Mouse (Mus musculus) layer of hippocampus, adult 6 months (tissue): ENCODE measurements around the gene Sprtn. TPM values are rescaled to one million over a fixed set of nuclear protein-coding genes. Genes with fewer than 3 reads are reported as not detected.

Experiments
- long read RNA-seq, 2 experiments: library from polyadenylated mRNA; unstranded; transcript quantifications; one replicate each; pipeline ENCODE4 v2.0.0; 2019 to 2020
- polyA plus RNA-seq: library from polyadenylated mRNA; unstranded; fragments of <200 nt; fragmentation: Nextera tagmentation; gene quantifications from 2 replicates; pipeline ENCODE4 v1.2.3, GENCODE M21; 2021

Sprtn gene
- polyA plus RNA-seq: 2.4 and 3.3 TPM in 2 replicates
- long read RNA-seq, experiment 1: 0 reads
- long read RNA-seq, experiment 2, full-length matches to known transcripts: 8 of 9 reads
- long read RNA-seq, experiment 2, partial matches to known transcripts: 0 of 9 reads
- long read RNA-seq, experiment 2, other reads (novel, unspliced or antisense): 1 of 9 reads

GRCm38 (mm10) chr8:124897386-124898250 is at the start of gene Sprtn, which contains the start of gene Exoc8:
Gene Sprtn, plus strand, starts transcription at chr8:124897886.
Gene Exoc8, minus strand, starts transcription at chr8:124897705.

DNA sequence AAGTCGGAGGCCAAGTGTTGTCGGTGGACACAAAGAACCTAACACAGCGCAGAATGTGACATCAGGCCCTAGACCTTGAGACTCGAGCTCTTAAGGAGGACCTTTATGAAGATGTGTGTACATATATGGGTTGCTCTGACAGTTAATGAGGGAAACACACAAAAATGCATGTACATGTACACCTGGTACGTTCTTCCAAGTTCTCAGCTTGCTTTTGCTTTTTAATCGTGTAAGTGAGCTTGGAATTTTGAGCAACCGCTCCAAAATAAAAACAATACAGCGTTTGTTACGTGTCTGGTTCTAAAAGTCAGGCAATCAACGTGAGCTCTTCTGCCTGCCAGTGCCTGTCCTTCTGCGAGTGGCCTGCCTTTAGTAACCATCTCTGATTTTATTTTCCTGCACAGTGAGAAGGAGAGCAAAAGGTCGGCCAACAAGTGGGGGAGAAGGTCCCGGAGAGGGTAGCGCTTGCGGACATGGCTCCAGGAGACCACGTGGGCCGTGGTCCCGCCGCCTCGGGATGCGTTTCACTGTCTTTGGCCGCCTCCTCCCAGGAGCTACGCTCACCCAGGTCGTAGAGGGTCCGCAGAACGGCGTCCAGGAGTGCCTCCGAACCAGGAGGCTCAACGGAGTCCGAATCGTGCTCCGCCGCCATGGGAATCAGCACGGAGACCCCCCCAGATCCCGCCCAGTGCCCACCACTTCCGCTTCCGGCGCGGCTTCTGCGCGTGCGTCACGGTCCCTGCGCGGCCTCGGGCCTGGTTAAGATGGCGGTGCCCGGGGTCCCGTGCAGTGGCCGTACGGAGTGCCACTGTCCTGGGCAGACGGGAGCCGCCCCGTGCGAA is 35.1 kb upstream of the Sprtn start, which contains the start of the genes Gnpat and 2810004N23Rik:
Gene Gnpat (plus strand): TSS at position 713 of the 842 bp plus-strand sequence.
Gene 2810004N23Rik (minus strand): TSS at position 800 of the 842 bp plus-strand sequence.

GRCm38 (mm10) chr8:124949209-124950068 is 51.8 kb downstream of the Sprtn start, which contains the start of gene Egln1:
Gene Egln1, minus strand, starts transcription at chr8:124949324.

Other genes with a start within 250 kb of the Sprtn start
- gene 2310022B05Rik, start 234.5 kb upstream of the Sprtn start, polyA plus RNA-seq: 19.7 and 28.2 TPM in 2 replicates
- gene Ttc13, start 175.9 kb upstream of the Sprtn start, polyA plus RNA-seq: 13.4 and 15.0 TPM in 2 replicates
- gene Arv1, start 175.7 kb upstream of the Sprtn start, polyA plus RNA-seq: 8.5 and 10.5 TPM in 2 replicates
- gene Fam89a, start 146.1 kb upstream of the Sprtn start, polyA plus RNA-seq: 0.41 and 0.88 TPM in 2 replicates
- gene Trim67, start 104.8 kb upstream of the Sprtn start, polyA plus RNA-seq: 0.70 and 0.92 TPM in 2 replicates
- 43.6 and 48.2 TPM in 2 replicates for gene Gnpat, start 34.9 kb upstream of the Sprtn start, polyA plus RNA-seq
- 15.6 and 18.1 TPM in 2 replicates for gene 2810004N23Rik, start 34.8 kb upstream of the Sprtn start, polyA plus RNA-seq
- 2.6 and 2.7 TPM in 2 replicates for gene Exoc8, start 181 bp upstream of the Sprtn start, polyA plus RNA-seq
- 7.5 and 7.8 TPM in 2 replicates for gene Egln1, start 51.4 kb downstream of the Sprtn start, polyA plus RNA-seq
- gene Tsnax, start 115.1 kb downstream of the Sprtn start, polyA plus RNA-seq: 172 and 186 TPM in 2 replicates
- gene Disc1, start 156.3 kb downstream of the Sprtn start, polyA plus RNA-seq: 0.28 and 0.35 TPM in 2 replicates